Mouse (Mus musculus): ENCODE results near the gene Ryk.

DNA sequence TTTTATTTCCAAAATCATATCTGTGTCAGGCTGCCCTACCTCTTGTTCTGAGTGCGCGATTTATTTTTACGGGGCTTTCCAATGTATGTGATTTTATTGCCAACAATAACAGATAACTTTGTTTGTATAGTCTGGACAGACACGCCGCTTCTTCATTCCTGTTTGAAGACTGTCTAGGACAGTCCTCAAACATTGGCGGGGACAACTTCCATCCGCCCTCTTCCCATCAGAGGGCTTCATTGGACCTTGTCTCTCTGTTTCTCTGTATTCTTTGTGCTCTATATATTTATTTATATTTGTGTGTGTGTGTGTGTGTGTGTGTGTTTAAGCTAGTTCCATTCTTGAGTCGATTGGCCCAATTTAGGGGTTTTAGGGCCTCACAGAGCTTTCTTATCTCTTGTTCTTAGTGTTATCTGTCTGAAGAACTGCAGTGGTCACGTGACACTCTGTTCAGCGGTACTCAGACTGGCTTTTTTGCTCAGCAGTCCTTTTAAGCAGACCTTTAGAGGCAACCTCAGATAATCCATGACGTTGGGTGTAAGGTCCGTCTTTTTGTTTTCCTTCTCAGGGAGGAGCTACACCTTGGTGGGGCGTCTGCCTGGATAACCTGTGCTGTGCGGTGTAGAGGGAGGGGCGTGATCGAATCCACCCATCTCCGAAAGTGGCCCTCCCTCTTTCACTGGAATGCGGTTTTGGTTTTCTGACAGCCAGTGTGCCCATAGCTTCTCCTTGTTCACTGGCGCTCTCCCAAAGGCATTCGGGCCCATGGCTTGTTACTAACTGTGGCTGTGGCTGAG, 99.4 kb downstream of the Ryk start:
- TF ChIP-seq POLR2A (IDR thresholded peaks at IDR 0.05; ENCODE audit: low read depth, low read length) (no peak), CTCF (conservative IDR thresholded peaks at IDR 0.05; ENCODE audit: insufficient read depth, insufficient read length, low read depth, low read length) (no peak)
